Mouse (Mus musculus) cerebellum, postnatal 25 days (tissue): ENCODE results near the gene Pstk.
"Not testable (repeated sequence)": the region's sequence is repeated elsewhere in the genome, so short reads cannot be mapped to it uniquely, and the experiment has no call there.

ENCODE experiments used
- DNase-seq, 2 experiments: peaks; one replicate each; pipeline ENCODE4 v3.0.0; 2021; ENCODE audit warnings: mixed read lengths in 2 of 2

Gene Pstk

DNA sequence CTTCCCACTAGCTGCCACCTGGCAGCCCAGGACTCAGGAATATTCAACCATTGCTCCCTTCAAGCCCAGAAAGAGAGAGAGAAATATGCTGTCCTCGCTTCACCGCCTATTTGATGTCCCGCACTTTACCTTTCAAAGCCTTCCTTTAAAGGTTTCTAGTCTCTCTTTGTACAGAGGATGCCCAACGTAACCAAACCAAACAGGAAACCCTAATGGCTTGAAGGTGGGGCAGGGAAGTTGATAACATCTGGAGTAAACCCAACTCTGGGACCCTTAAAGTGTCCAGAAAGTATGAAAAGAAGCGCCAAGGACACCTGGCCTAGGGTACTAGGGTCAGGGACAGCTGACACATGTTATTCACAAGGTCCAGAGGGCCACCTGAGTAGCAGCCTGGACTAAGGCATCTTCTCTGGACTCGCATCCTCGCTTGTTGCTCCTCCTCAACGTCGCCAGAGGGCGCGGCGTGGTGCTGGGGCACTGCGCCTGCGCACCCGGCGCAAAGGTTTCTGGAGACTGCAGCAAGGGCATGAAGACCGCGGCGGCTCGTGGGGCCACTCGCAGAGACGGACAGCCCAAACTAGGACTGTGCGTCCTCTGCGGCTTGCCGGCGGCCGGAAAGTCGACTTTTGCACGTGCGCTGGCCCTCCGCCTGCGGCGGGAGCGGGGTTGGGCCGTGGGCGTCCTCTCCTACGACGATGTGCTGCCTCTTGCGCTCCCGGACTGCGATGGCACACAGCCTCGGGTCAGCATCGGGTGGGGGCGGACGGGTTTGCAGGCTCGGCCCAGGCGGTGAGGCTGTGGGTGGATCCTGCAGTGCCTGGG is at the start of gene Pstk:
Gene Pstk (plus strand): TSS at position 494 of the 822 bp plus-strand sequence.
- peak; percentile 95 for DNase-seq

DNA sequence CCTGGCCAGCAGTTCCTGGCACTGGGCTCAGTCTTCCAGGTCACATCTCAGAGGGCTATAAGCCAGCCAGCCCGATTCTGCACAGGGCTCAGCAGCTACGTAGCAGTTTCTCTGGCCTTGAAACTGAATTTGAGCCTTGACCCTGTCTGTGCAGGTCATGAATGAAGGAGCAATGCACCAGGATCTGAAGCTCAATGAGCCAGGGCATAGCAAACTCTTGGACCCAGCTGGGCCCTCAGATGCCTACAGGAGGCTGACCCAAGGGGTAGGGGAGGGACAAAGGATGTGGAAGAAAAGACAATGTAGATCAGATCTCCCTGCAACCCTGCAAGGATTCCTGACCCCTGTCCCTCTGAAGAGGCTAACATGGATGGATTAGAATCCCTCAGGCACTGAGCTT is 48.7 kb upstream of the Pstk start, which contains the start of gene Cuzd1:
Gene Cuzd1 (minus strand): TSS at position 101 of the 400 bp plus-strand sequence.
- DNase-seq, result no peak

DNA sequence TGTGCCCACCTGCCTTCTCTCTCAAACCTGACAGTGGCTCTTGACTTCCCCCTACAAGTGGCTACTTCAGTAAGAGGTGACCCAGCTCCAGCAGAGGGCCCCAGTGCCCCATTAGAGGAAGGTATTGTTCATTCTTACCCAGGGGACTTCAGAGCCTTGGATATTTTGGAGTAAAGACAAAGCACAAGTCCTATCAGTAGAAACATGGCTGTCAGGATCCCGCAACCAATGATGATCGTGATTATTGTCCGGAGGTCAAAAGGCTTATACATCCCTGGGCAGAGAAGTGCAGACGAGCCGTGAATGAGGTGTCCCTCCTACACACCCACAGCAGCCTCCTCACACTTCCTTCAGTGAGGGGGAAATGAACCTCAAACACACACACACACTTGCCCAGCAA is 43.9 kb upstream of the Pstk start:
- DNase-seq, result no peak

DNA sequence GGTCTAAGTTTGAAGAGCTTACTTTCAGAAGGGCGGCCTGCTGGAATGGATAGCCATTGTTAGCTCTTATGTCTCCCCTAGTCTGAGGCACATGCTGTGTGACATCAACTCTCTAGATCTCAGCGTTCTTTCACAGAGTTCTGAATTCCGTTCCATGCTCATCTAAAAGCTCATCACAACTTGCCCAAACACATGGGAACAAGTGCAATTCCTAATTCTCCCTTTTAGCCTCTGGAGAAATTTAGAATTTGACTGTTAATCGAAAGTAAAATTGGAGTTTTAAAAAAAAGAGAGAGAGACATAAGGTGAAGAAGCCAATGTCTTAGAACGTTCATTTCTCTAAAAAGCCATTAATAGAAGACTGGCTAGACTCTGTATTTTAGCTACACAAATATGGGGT is 41.5 kb upstream of the Pstk start, which contains the start of gene Fam24b:
Gene Fam24b (minus strand): TSS at position 101 of the 400 bp plus-strand sequence.
- DNase-seq, result no peak

DNA sequence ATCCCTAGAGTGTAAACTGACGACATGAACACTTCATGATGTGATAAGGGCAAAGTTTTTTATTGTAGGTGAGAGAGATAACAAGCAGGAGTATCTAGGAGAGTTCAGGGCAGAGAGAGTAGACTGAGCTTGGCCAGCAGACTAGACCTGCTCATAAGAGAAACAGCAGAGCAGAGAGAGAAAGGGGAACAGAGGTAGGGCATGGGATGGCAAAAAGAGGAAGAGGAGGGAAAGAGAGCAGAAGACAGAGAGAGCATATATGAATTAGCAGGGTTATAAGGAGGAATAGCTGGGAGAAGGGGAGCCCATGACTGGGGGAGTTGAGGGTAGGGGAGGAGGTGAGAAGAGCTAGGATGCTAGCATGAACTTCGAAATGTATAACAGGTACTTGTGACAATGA is 39.3 kb upstream of the Pstk start:
- DNase-seq, result no peak

DNA sequence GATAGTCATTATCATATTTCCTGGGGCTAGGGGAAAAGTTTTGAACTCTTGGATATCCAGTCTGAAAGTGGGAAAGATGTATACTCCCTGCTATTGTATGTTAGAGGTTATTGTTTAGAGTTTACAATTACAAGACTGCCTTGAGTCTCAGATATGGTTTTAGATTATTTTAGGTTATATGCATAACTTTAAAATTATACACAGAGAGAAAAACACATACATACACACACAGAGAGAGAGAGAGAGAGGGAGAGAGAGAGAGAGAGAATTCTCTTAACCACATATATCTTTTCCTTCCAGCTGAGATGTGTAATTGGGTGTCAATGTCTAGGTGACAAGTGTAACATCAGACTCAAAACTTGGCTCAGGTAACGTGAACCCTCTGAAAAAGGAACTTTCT is 37.4 kb upstream of the Pstk start, which contains the start of gene Fam24a:
Gene Fam24a (plus strand): TSS at position 301 of the 400 bp plus-strand sequence.
- no peak for DNase-seq

GRCm38 (mm10) chr7:131337502-131338068 is 33.4 kb upstream of the Pstk start:
- no peak for DNase-seq

- peak; percentile 19 to 53 for DNase-seq
Measured at GRCm38 (mm10) chr7:131345856-131346541, 24.9 kb upstream of the Pstk start.

GRCm38 (mm10) chr7:131356105-131356504 is 14.8 kb upstream of the Pstk start:
- no peak for DNase-seq

GRCm38 (mm10) chr7:131362269-131362614 is 8.7 kb upstream of the Pstk start:
- no peak for DNase-seq

GRCm38 (mm10) chr7:131362615-131363300 is 8.2 kb upstream of the Pstk start, which contains the start of gene 2310057M21Rik:
2310057M21Rik (minus strand) TSS chr7:131362759.
- peak; percentile 95 to 97 for DNase-seq

DNA sequence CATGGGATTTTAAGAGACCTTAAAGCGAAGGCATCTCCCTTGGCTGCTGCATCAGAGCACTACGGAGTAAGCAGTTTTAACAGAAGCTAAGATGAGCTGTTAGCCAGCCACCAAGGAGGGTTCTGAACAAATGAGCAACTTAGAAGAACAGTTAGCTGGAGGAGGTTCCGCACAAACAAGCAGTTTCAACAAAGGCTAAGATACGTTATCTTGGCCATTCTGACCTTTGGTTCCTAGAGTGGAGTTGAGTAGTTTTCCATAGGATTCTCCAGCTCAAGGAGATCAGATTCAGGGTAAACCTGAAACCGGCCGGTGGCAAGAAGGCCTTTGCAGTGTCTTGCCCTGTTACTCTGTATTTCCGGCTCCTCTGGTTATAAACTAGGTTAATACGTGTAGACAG is 6.8 kb upstream of the Pstk start:
- no peak for DNase-seq

GRCm38 (mm10) chr7:131371470-131371860 is 524 bp downstream of the Pstk start:
- DNase-seq, result no peak

- DNase-seq, result no peak
Measured at GRCm38 (mm10) chr7:131371880-131372651, 1.1 kb downstream of the Pstk start.

DNA sequence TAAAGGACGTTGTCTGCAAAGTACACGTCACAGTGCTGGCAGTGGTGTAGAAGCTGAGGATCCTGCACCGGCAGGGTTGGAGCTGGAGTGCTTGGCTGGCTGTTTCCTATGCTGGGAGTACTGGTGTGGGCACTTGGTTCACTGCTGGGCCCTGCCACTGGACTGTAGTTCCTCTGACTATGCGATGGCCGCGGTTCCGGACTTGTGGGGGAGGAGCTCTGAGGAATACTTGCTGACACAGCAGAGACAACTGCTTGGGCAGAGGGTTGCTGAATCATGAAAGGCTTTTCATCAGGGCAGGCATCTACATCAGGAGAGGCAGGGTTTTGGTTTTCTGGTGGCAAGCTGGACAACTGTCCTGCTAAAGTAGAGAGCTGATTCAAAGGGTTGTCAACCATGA is 20.8 kb downstream of the Pstk start:
- DNase-seq, result not testable (repeated sequence)

GRCm38 (mm10) chr7:131409321-131409987 is 38.5 kb downstream of the Pstk start:
- DNase-seq, result peak in 1 of 2 experiments; percentile 18

DNA sequence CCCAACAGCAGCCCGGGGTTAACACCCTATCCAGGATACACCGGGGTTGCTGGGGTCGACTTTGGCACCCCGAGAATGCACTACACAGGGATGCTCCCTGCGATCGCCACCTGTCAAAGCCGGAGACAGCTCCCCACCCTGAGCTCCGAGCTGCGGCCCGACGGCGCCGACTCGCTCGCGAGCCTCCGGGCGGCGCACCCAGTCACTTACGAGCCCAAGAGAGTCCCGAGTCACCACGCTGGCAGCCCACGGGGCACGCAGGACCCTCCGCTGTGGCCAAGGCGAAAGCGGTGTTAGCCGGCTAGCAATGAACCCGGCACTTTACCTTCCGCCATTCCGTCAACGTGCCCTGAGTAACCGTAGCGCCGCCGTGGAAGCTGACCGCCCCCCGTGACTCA is 39.0 kb downstream of the Pstk start:
- DNase-seq, result no peak

GRCm38 (mm10) chr7:131410416-131411058 is 39.6 kb downstream of the Pstk start, which contains the start of the genes Ikzf5 and Acadsb:
Ikzf5 (minus strand) TSS chr7:131410521.
Acadsb (plus strand) TSS chr7:131410601.
- peak; percentile 99 for DNase-seq

GRCm38 (mm10) chr7:131411221-131411940 is 40.4 kb downstream of the Pstk start:
- DNase-seq, result no peak

GRCm38 (mm10) chr7:131411941-131412270 is 41.0 kb downstream of the Pstk start:
- no peak for DNase-seq
